Mouse (Mus musculus): ENCODE measurements around the gene Mapk1ip1l.
"Not testable (repeated sequence)": the region's sequence is repeated elsewhere in the genome, so short reads cannot be mapped to it uniquely, and the experiment has no call there.

- not testable (repeated sequence) for TF ChIP-seq EP300 (IDR thresholded peaks at IDR 0.05; ENCODE audit: insufficient read depth, low read depth, low read length); CTCF (IDR thresholded peaks at IDR 0.05)
Measured at GRCm38 (mm10) chr14:47321581-47321980, 23.5 kb downstream of the Mapk1ip1l start.
